Mouse (Mus musculus) cerebellum, adult 2 months (tissue): ENCODE measurements around the gene Ank2. TPM values are rescaled to one million over a fixed set of nuclear protein-coding genes. Genes with fewer than 3 reads are reported as not detected.

ENCODE experiments used
- DNase-seq, 2 experiments: peaks; one replicate each; pipeline ENCODE4 v3.0.0; 2021
- H3K27ac ChIP-seq: fragments of 200-500 bp; 2 replicates; pipeline ENCODE4 v1.5.1; 2012; ENCODE audit warnings: low read length, control low read depth, inconsistent platforms; ENCODE audit not compliant: insufficient read depth
- H3K27me3 ChIP-seq: fragments of 200-500 bp; 2 replicates; pipeline ENCODE4 v1.6.1; 2012; ENCODE audit warnings: inconsistent platforms, mild to moderate bottlenecking, low read length, moderate library complexity; ENCODE audit not compliant: control insufficient read depth, insufficient read depth
- H3K4me1 ChIP-seq: fragments of 200-500 bp; 2 replicates; pipeline ENCODE4 v1.6.1; 2011; ENCODE audit warnings: low read length; ENCODE audit not compliant: control insufficient read depth, insufficient read depth
- H3K4me3 ChIP-seq: fragments of 200-500 bp; replicated peaks from 2 replicates; pipeline ENCODE3; 2011; ENCODE audit warnings: mild to moderate bottlenecking, low read depth, low read length, control low read depth; ENCODE audit not compliant: insufficient read depth
- CTCF ChIP-seq: fragments of 200-500 bp; IDR thresholded peaks from 2 replicates; pipeline ENCODE4 v1.5.1; 2011; ENCODE audit warnings: low read depth, mild to moderate bottlenecking, control low read depth, low read length, moderate library complexity, borderline replicate concordance; ENCODE audit not compliant: insufficient read depth
- POLR2A ChIP-seq: fragments of 200-500 bp; IDR thresholded peaks from 2 replicates; pipeline ENCODE4 v1.6.1; 2011; ENCODE audit warnings: low read length, control low read depth, borderline replicate concordance; ENCODE audit not compliant: insufficient read depth
- WGBS: fragments of 180-500 bp; shearing (Covaris S2); methylation state at CpG from one replicate; pipeline ENCODE4 v1.1.7; 2018; 5-methylcytosine and 5-hydroxymethylcytosine counted together
- polyA plus RNA-seq: library from polyadenylated mRNA; depleted of rRNA; stranded (reverse); fragments of >200 nt; gene quantifications from 2 replicates; pipeline ENCODE4 v1.2.3, GENCODE M21; 2012

Gene Ank2
- polyA plus RNA-seq, 1 experiment = 457 TPM

DNA sequence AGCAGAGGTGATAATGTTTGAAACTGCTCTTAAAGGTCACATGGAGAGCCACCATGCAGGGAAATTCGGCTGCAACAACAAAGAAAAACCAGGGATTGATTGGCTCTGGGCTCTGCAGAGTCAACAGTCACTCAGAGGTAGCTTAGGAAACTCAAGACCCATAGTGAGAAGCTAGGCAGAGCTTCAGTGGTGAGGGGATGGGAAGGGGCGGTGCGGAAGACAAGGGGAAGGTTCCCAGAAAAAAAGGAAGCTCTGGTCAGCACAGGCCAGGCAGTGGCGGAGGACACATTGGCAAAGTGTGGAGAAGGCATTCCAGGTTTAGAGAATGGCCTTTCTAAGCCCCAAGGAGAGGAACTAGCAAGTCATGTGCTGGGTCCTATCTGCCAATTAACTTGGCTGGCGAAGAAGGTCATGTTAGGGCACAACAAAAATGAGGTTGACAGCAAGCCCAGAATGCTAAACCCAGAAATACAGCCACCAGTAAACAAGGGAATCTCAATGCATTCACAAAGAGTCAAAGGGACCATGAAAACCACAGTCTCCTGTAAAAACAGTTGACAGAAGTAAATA is 28.4 kb upstream of the Ank2 start:
- Histone ChIP-seq H3K4me3 (no peak overlapping the region), H3K27ac (no peak overlapping the region), H3K27me3 (no peaks in the 10 kb centered on the region), H3K4me1 (0 out of 2 replicates have a peak, but pooled peaks cover 3% of the 10 kb centered on the region)
- TF ChIP-seq CTCF (no peak), POLR2A (no peak)
- peak in 1 of 2 experiments; percentile 43 for DNase-seq
- 34% methylated on average over 5 of the region's 5 CpGs for WGBS

DNA sequence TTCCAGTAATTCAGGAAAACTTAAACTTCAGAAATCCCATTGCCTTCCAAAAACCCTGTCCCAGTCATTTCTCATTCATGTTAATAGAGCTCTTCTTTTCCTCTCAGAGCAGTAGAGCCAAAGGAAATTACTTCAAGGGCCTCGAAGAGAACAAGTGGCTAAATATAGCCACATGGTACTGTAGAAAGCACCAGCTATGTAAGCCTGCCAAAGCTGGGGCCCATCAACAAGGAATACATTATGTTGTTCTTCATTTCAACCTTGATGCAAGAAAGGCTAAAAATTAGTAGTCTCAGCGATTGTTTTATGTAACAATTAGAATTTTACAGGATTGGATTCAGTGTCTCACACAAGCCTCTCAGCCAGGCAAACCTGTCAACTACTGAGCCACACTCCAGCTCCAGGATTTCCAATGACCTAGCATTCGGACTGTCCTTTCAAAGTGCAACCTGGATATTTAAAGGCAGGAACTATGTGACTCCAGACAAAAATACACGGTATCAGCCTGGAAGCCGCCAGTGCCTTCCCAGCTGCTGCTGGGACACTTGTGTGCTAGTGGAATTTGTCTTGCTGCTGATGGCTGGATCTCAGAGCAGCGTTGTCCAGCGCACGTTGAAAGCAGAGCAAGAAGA is 26.2 kb upstream of the Ank2 start:
- Histone ChIP-seq H3K4me1 (0 out of 2 replicates have a peak, but pooled peaks cover 3% of the 10 kb centered on the region), H3K4me3 (no peak overlapping the region), H3K27ac (no peak overlapping the region), H3K27me3 (no peaks in the 10 kb centered on the region)
- WGBS = 72% methylated on average over 8 of the region's 8 CpGs
- DNase-seq = no peak
- TF ChIP-seq POLR2A (no peak), CTCF (no peak)

DNA sequence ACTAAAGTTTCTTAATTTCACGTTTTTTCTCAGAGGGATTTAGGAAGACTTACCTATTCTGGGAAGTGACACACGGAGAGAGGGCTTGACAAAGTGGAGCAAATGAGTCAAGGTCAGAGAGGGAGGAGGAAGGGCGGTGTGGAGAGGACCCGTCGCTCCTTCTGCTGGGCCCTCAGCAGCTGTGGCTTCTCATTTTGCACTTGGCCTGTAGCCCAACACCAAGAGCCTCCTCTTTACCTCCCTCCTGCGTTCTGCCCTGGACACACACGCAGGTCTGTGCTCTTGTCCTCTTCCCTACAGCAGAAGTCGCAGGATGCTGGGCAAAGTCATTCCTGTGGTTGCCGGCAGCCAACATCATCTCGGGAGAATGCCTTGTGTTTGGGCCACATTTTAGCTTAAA is 22.0 kb upstream of the Ank2 start:
- no peak for DNase-seq
- H3K27me3 ChIP-seq = no peaks in the 10 kb centered on the region
- no peaks in the 10 kb centered on the region for H3K4me1 ChIP-seq
- H3K27ac ChIP-seq = no peak overlapping the region
- TF ChIP-seq CTCF = no peak
- TF ChIP-seq POLR2A = no peak
- WGBS = 22% methylated on average over 10 of the region's 10 CpGs
- no peak overlapping the region for H3K4me3 ChIP-seq

DNA sequence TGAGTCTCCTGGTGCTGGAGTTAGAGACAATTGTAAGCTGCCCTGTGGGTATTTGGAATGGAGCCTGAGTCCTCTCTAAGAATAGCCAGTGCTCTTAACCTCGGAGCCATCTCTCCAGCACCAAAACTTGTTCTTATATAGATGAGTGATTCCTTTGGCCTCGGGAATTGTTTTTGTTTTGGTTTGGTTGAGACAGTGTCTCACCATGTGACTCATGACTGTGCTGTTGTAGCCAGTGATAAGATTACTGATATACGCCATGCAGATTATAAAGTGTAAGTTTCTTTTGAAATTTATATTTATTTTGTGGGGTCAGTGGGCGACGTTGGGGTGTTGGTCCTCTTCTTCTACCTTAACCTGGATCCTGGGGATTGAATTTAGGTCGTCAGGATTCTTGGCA is 21.1 kb upstream of the Ank2 start:
- 62% methylated on average over 6 of the region's 6 CpGs for WGBS
- no peaks in the 10 kb centered on the region for H3K27me3 ChIP-seq
- no peak for DNase-seq
- no peak overlapping the region for H3K4me3 ChIP-seq
- H3K27ac ChIP-seq = no peak overlapping the region
- no peaks in the 10 kb centered on the region for H3K4me1 ChIP-seq
- TF ChIP-seq CTCF = no peak
- no peak for TF ChIP-seq POLR2A

DNA sequence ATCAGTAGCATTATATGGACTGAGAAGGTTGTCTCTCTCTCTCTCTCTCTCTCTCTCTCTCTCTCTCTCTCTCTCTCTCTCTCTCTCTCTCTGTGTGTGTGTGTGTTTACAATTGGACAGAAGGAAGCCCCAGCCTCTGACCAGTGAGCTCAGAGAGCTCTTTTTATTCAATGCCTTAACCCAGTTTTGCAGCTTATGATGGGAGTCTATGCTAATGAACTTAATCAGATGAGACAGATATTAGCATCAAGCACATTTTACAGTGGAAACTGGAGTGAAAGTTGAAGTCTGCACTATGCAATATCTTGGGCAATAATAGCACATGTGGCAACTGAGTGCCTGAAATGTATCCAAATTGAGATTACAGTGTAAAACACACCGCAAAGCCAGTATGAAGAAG is 16.1 kb upstream of the Ank2 start:
- TF ChIP-seq CTCF (no peak), POLR2A (no peak)
- WGBS = 95% methylated on average over 1 of the region's 1 CpGs
- Histone ChIP-seq H3K27ac (no peak overlapping the region), H3K4me3 (no peak overlapping the region), H3K4me1 (no peaks in the 10 kb centered on the region), H3K27me3 (no peaks in the 10 kb centered on the region)
- DNase-seq = no peak

DNA sequence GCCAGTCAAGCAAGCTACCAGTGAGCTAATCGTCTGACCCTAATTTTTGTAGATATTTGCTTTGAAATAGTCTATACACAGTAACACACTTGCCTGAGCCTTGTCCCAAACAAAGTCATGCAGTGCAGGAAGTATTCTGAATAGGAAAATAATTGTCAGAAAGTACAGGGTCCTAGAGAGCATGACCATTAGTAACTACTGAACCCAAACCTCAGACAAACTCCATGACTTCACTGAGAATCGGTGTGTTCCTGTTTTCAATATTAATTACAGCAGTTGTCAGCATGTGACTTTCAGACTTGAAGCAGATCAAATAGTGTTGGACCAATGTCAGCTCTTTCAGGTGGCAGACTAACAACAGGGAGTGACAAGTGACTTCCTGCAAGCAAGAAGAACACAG is 14.5 kb upstream of the Ank2 start:
- no peak overlapping the region for H3K4me3 ChIP-seq
- no peaks in the 10 kb centered on the region for H3K4me1 ChIP-seq
- no peak overlapping the region for H3K27ac ChIP-seq
- WGBS = 65% methylated on average over 2 of the region's 2 CpGs
- TF ChIP-seq POLR2A (no peak), CTCF (no peak)
- H3K27me3 ChIP-seq = no peaks in the 10 kb centered on the region
- DNase-seq = no peak

DNA sequence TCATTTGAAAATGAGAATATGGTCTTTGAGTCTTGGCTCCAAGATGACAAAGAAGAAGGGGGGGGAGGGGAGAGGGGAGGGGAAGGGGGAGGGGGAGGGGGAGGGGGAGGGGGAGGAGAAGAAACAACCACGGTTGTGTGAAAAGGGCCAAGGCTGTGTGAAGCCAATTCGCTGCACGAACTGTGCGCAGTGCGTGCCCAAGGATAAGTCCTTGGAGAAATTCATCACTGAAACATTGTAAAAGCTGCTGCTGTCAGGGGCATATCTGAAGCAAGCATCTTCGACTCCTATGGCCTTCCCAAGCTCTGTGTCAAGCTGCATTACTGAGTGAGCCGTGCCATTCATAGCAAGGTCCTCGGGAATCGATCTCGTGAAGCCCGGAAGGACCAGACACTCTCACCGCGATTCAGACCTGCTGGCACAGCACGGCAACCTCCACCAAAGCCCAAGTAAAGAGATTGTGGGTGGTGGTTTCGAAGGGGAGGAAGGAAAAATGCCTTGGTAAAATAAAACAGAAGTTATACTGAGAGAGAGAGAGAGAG is 13.7 kb upstream of the Ank2 start:
- no peak for DNase-seq
- Histone ChIP-seq H3K4me3 (no peak overlapping the region), H3K27me3 (no peaks in the 10 kb centered on the region), H3K27ac (no peak overlapping the region), H3K4me1 (no peaks in the 10 kb centered on the region)
- no peak for TF ChIP-seq POLR2A
- no peak for TF ChIP-seq CTCF
- 70% methylated on average over 15 of the region's 15 CpGs for WGBS
